Mouse (Mus musculus): Measurements from ENCODE around the gene Tmcc3. TPM values are rescaled to one million over a fixed set of nuclear protein-coding genes. Genes with fewer than 3 reads are reported as not detected.

Gene Tmcc3
- total and polyA plus RNA-seq, 3 experiments, result 11.3 to 30.1 (median 23.1) TPM

DNA sequence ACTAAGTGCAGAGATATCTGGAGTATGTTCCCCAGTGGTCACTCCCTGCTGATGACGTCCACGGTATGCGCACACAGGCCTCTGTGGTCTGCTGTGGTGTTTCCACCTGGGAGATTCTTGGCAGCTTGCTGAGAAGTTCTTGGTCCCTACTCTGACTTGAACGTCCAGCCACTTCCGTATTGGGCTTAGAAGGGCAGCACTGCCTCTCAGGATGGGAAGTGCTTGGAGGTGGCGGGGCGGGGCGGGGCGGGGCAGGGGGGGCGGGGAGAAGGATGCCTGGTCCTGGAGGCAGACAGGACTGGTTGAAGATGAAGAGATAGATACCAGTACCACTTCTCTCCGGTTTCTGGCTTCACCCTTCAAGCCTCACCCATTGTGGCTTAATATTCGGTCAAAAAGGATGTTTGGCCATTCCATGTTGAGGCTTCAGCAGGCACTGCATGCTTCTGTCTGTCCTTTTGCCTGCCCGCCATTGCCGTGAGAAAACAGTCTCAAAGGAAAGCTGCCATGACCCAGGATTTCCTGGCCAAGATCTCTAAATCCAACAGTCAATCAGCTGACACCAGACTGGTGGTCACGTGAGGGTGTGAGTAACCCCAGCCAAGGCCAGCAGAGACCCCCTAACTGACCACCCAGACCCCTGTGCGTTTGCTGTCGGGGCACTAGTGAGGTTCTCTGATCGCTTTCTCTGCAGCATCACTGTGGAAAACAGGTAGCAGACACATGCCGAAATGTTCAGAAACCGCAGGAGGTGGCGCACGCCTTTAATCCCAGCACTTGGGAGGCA lies 33.1 kb downstream of the Tmcc3 start:
- peak overlapping the region; percentile 55 to 67 (median 59) for H3K4me3 ChIP-seq (replicated peaks in 1 of 3; ENCODE audit: low read depth in 2 of 3, low read length in 2 of 3, poor library complexity in 1 of 3)
- in situ Hi-C loops (cut with MboI; ENCODE audit: low pct_ligation_motif_present, low pct_unique_long_range_greater_than_20kb, low sequenced_read_pairs), result no loop called here
- peak; percentile 58; the same call in 1 of the 2 replicates for TF ChIP-seq TCF12 (IDR thresholded peaks at IDR 0.05; ENCODE audit: low read depth, low read length)
- peak; percentile 69 for TF ChIP-seq BHLHE40 (IDR thresholded peaks at IDR 0.05; ENCODE audit: low read depth, low read length)
- 0 out of 2 replicates have a peak, but pooled peaks have one; percentile 13 for TF ChIP-seq TBP (conservative IDR thresholded peaks at IDR 0.05; ENCODE audit: low read depth, low read length)
- no peak for TF ChIP-seq SIN3A (IDR thresholded peaks at IDR 0.05; ENCODE audit: low read length)
- TF ChIP-seq POLR2AphosphoS2 (IDR thresholded peaks at IDR 0.05; ENCODE audit: low read depth, low read length), result no peak
- TF ChIP-seq SMC3 (IDR thresholded peaks at IDR 0.05; ENCODE audit: low read depth, low read length), result no peak
- TF ChIP-seq ZNF384 (IDR thresholded peaks at IDR 0.05; ENCODE audit: low read depth, low read length), result no peak
- no peak for TF ChIP-seq JUND (conservative IDR thresholded peaks at IDR 0.05; ENCODE audit: low read depth, low read length)
- TF ChIP-seq CTCF (conservative IDR thresholded peaks at IDR 0.05 in 1 of 2, IDR thresholded peaks at IDR 0.05 in 1 of 2; ENCODE audit: low read depth in 2 of 2, low read length in 2 of 2), result no peak
- TF ChIP-seq RCOR1 (conservative IDR thresholded peaks at IDR 0.05; ENCODE audit: low read depth, low read length), result no peak
- no peak for TF ChIP-seq ETS1 (conservative IDR thresholded peaks at IDR 0.05; ENCODE audit: low read depth, low read length)
- 0 out of 2 replicates have a peak, but pooled peaks have one; percentile 24 for TF ChIP-seq HCFC1 (IDR thresholded peaks at IDR 0.05; ENCODE audit: low read depth, low read length)
- peak; percentile 41; the same call in 1 of the 2 replicates for TF ChIP-seq USF2 (conservative IDR thresholded peaks at IDR 0.05; ENCODE audit: low read depth, low read length)
- peak; percentile 68 for TF ChIP-seq POLR2A (IDR thresholded peaks at IDR 0.05; ENCODE audit: low read depth, low read length)
- TF ChIP-seq GABPA (IDR thresholded peaks at IDR 0.05; ENCODE audit: insufficient replicate concordance, low read depth, low read length), result no peak
- 0 out of 2 replicates have a peak, but pooled peaks have one; percentile 6 for TF ChIP-seq NRF1 (IDR thresholded peaks at IDR 0.05; ENCODE audit: low read depth, low read length)
- peak; percentile 73; the same call in 1 of the 2 replicates for TF ChIP-seq MAZ (IDR thresholded peaks at IDR 0.05; ENCODE audit: low read depth, low read length)
- peak; percentile 57 for TF ChIP-seq USF1 (IDR thresholded peaks at IDR 0.05; ENCODE audit: low read depth, low read length)
- TF ChIP-seq E2F4 (IDR thresholded peaks at IDR 0.05; ENCODE audit: insufficient replicate concordance, low read depth, low read length), result no peak
- TF ChIP-seq IRF4 (IDR thresholded peaks at IDR 0.05; ENCODE audit: low read depth, low read length), result peak; percentile 6; the same call in 1 of the 2 replicates
- TF ChIP-seq ELF1 (IDR thresholded peaks at IDR 0.05; ENCODE audit: low read depth, low read length), result peak; percentile 92
- TF ChIP-seq EP300 (IDR thresholded peaks at IDR 0.05; ENCODE audit: low read length), result no peak
- TF ChIP-seq KAT2A (IDR thresholded peaks at IDR 0.05; ENCODE audit: insufficient replicate concordance, low read length), result no peak
- peak; percentile 53; the same call in 1 of the 2 replicates for TF ChIP-seq NELFE (IDR thresholded peaks at IDR 0.05; ENCODE audit: low read depth, low read length)
- TF ChIP-seq MEF2A (IDR thresholded peaks at IDR 0.05; ENCODE audit: borderline replicate concordance, low read depth, low read length), result no peak

More for the DNA sequence above, 33.1 kb downstream of the Tmcc3 start:
- Histone ChIP-seq H3K27me3 (replicated peaks) (no peaks in the 10 kb centered on the region), H3K79me2 (replicated peaks; ENCODE audit: control insufficient read depth, extremely low read depth, insufficient read depth, poor library complexity, severe bottlenecking) (no peaks in the 10 kb centered on the region), H3K9me3 (replicated peaks; ENCODE audit: low read length) (no peaks in the 10 kb centered on the region), H3K27ac (ENCODE audit: insufficient read depth, low read depth) (0 out of 2 replicates have a peak overlapping the region, but pooled peaks have one; percentile 15), H3K4me2 (ENCODE audit: insufficient read depth, low read depth, poor library complexity, severe bottlenecking) (peak overlapping the region; percentile 71), H3K9ac (ENCODE audit: insufficient read depth, low read depth) (peak overlapping the region; percentile 48), H3K4me1 (ENCODE audit: control insufficient read depth in 1 of 2, insufficient read depth in 2 of 2) (peaks cover 4 to 20% of the 10 kb centered on the region in 2 experiments), H3K36me3 (replicated peaks in 1 of 2; ENCODE audit: control insufficient read depth in 1 of 2, insufficient read depth in 1 of 2, low read length in 1 of 2) (no peaks in the 10 kb centered on the region)
- dilution Hi-C loops (cut with MboI; ENCODE audit: extremely low pct_ligation_motif_present, extremely low pct_unique_long_range_greater_than_20kb, low sequenced_read_pairs), result no loop called here
- no peak for DNase-seq (ENCODE audit: extremely low read depth)
